Mouse (Mus musculus): ENCODE results near the gene Gm12216. TPM values are rescaled to one million over a fixed set of nuclear protein-coding genes. Genes with fewer than 3 reads are reported as not detected.
"Not testable (repeated sequence)": the region's sequence is repeated elsewhere in the genome, so short reads cannot be mapped to it uniquely, and the experiment has no call there.

Gene Gm12216
- total and polyA plus RNA-seq, 3 experiments, result not detected

- not testable (repeated sequence) for H3K27me3 ChIP-seq (ENCODE audit: control insufficient read depth in 1 of 2, insufficient read depth in 2 of 2, low read length in 2 of 2); H3K36me3 ChIP-seq (ENCODE audit: control insufficient read depth in 1 of 2, insufficient read depth in 2 of 2, low read length in 2 of 2); H3K4me3 ChIP-seq (ENCODE audit: control insufficient read depth in 1 of 2, insufficient read depth in 1 of 2, low read depth in 2 of 2, low read length in 2 of 2); H3K79me2 ChIP-seq (ENCODE audit: control insufficient read depth, insufficient read depth, low read length, poor library complexity); H3K4me1 ChIP-seq (ENCODE audit: control insufficient read depth in 1 of 2, insufficient read depth in 2 of 2, low read length in 2 of 2); H3K9ac ChIP-seq (ENCODE audit: control insufficient read depth, low read depth, low read length, poor library complexity, severe bottlenecking); H3K27ac ChIP-seq (ENCODE audit: control insufficient read depth, low read depth, low read length); H3K9me3 ChIP-seq (replicated peaks; ENCODE audit: insufficient read depth, low read length); DNase-seq (ENCODE audit: low read depth, low spot score)
- peak; percentile 2 to 51 (median 15); a peak in 2 of 6 replicates for TF ChIP-seq CTCF (IDR thresholded peaks at IDR 0.05 in 2 of 3, conservative IDR thresholded peaks at IDR 0.05 in 1 of 3; ENCODE audit: control insufficient read depth in 1 of 3, insufficient read depth in 1 of 3, low read depth in 2 of 3, low read length in 3 of 3, poor library complexity in 1 of 3, severe bottlenecking in 1 of 3)
- peak; percentile 48; the same call in 1 of the 2 replicates for TF ChIP-seq MYC (IDR thresholded peaks at IDR 0.05; ENCODE audit: low read depth, low read length)
- TF ChIP-seq SMC3 (IDR thresholded peaks at IDR 0.05; ENCODE audit: low read depth, low read length), result peak; percentile 35
These were observed 19.0 kb upstream of the Gm12216 start for GRCm38 (mm10) chr11:53878096-53878495.

GRCm38 (mm10) chr11:53876488-53876887 lies 17.4 kb upstream of the Gm12216 start:
- Histone ChIP-seq H3K9ac (ENCODE audit: control insufficient read depth, low read depth, low read length, poor library complexity, severe bottlenecking) (no peak overlapping the region), H3K9me3 (replicated peaks; ENCODE audit: insufficient read depth, low read length) (no peaks in the 10 kb centered on the region), H3K27me3 (ENCODE audit: control insufficient read depth in 1 of 2, insufficient read depth in 2 of 2, low read length in 2 of 2) (no peaks in the 10 kb centered on the region), H3K4me3 (ENCODE audit: control insufficient read depth in 1 of 2, insufficient read depth in 1 of 2, low read depth in 2 of 2, low read length in 2 of 2) (no peak overlapping the region), H3K36me3 (ENCODE audit: control insufficient read depth in 1 of 2, insufficient read depth in 2 of 2, low read length in 2 of 2) (peaks cover 0 to 2% of the 10 kb centered on the region in 2 experiments; a peak in 2 of 4 replicates), H3K79me2 (ENCODE audit: control insufficient read depth, insufficient read depth, low read length, poor library complexity) (no peaks in the 10 kb centered on the region), H3K27ac (ENCODE audit: control insufficient read depth, low read depth, low read length) (no peak overlapping the region), H3K4me1 (ENCODE audit: control insufficient read depth in 1 of 2, insufficient read depth in 2 of 2, low read length in 2 of 2) (no peaks in the 10 kb centered on the region)
- TF ChIP-seq UBTF (IDR thresholded peaks at IDR 0.05; ENCODE audit: borderline replicate concordance, insufficient read depth, low read depth, low read length) (no peak), ETS1 (IDR thresholded peaks at IDR 0.05; ENCODE audit: low read depth, low read length) (no peak), SIN3A (IDR thresholded peaks at IDR 0.05; ENCODE audit: low read length) (no peak), CTCF (IDR thresholded peaks at IDR 0.05 in 2 of 3, conservative IDR thresholded peaks at IDR 0.05 in 1 of 3; ENCODE audit: control insufficient read depth in 1 of 3, insufficient read depth in 1 of 3, low read depth in 2 of 3, low read length in 3 of 3, poor library complexity in 1 of 3, severe bottlenecking in 1 of 3) (no peak), ZNF384 (IDR thresholded peaks at IDR 0.05; ENCODE audit: low read depth, low read length) (no peak), USF2 (IDR thresholded peaks at IDR 0.05; ENCODE audit: borderline replicate concordance in 1 of 2, insufficient read depth in 1 of 2, low read depth in 1 of 2, low read length in 2 of 2) (no peak), RCOR1 (IDR thresholded peaks at IDR 0.05; ENCODE audit: low read depth, low read length) (no peak)
- no peak for DNase-seq (ENCODE audit: low read depth, low spot score)

DNA sequence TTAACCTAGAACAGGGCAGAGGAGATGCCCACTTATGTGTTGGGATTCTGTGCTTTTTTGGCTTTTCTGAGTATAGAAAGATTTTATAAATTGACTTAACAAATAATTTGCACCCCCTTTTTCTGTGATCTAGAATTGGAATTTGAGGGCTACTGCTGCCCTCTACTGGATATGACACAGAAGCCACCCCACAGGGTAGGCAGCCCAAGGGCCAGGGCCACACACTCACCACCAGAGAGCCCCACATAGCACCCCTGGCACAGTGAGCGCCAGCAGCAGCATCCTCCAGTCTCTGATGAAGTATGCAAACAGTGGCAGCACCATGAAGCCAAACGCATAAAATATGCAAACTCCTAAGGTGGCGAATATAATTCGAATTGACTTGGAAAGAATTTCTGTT lies 15.7 kb upstream of the Gm12216 start:
- peak; percentile 57 for DNase-seq (ENCODE audit: low read depth, low spot score)

More for the DNA sequence above, 15.7 kb upstream of the Gm12216 start:
- no peak overlapping the region for H3K9ac ChIP-seq (ENCODE audit: control insufficient read depth, low read depth, low read length, poor library complexity, severe bottlenecking)
- no peaks in the 10 kb centered on the region for H3K79me2 ChIP-seq (ENCODE audit: control insufficient read depth, insufficient read depth, low read length, poor library complexity)
- no peak overlapping the region for H3K4me3 ChIP-seq (ENCODE audit: control insufficient read depth in 1 of 2, insufficient read depth in 1 of 2, low read depth in 2 of 2, low read length in 2 of 2)
- TF ChIP-seq MXI1 (IDR thresholded peaks at IDR 0.05; ENCODE audit: low read depth, low read length) (no peak), SMC3 (IDR thresholded peaks at IDR 0.05; ENCODE audit: low read depth, low read length) (peak; percentile 47), RAD21 (IDR thresholded peaks at IDR 0.05; ENCODE audit: low read depth, low read length) (peak; percentile 48), CTCF (IDR thresholded peaks at IDR 0.05 in 2 of 3, conservative IDR thresholded peaks at IDR 0.05 in 1 of 3; ENCODE audit: control insufficient read depth in 1 of 3, insufficient read depth in 1 of 3, low read depth in 2 of 3, low read length in 3 of 3, poor library complexity in 1 of 3, severe bottlenecking in 1 of 3) (peak; percentile 38 to 74 (median 62))
- no peaks in the 10 kb centered on the region for H3K9me3 ChIP-seq (replicated peaks; ENCODE audit: insufficient read depth, low read length)
- peaks cover 0 to 4% of the 10 kb centered on the region in 2 experiments; a peak in 2 of 4 replicates for H3K36me3 ChIP-seq (ENCODE audit: control insufficient read depth in 1 of 2, insufficient read depth in 2 of 2, low read length in 2 of 2)
- no peaks in the 10 kb centered on the region for H3K27me3 ChIP-seq (ENCODE audit: control insufficient read depth in 1 of 2, insufficient read depth in 2 of 2, low read length in 2 of 2)
- H3K27ac ChIP-seq (ENCODE audit: control insufficient read depth, low read depth, low read length), result no peak overlapping the region
- H3K4me1 ChIP-seq (ENCODE audit: control insufficient read depth in 1 of 2, insufficient read depth in 2 of 2, low read length in 2 of 2), result no peaks in the 10 kb centered on the region
